Mouse (Mus musculus): ENCODE measurements at regions not wholly inside any gene's neighbourhood (a gene's known extent, or its start where the extent isn't known, plus 50 kb on each side); places are given as distances from the start of the nearest gene placed in this dataset.

- no peak for TF ChIP-seq CTCF (IDR thresholded peaks at IDR 0.05; ENCODE audit: extremely low read depth, insufficient read depth, insufficient read length, insufficient replicate concordance)
- no peak for TF ChIP-seq POLR2A (IDR thresholded peaks at IDR 0.05; ENCODE audit: low read depth, low read length)
Measured at GRCm38 (mm10) chr10:96557336-96557735, 59.5 kb upstream of the Btg1 start.

Measured in spleen, adult 2 months (tissue).